Mouse (Mus musculus) heart, embryonic 10.5 days (tissue): ENCODE measurements around the gene Clpp. TPM values are rescaled to one million over a fixed set of nuclear protein-coding genes. Genes with fewer than 3 reads are reported as not detected.

Experiments
- DNase-seq: peaks from one replicate; pipeline ENCODE4 v3.0.0-alpha.2; 2017; ENCODE audit warnings: low spot score
- H3K27ac ChIP-seq: fragments of 300-500 bp; sonication (generic); 2 replicates; pipeline ENCODE4 v1.5.1; 2016; ENCODE audit warnings: mild to moderate bottlenecking
- H3K27me3 ChIP-seq: fragments of 300-500 bp; sonication (generic); 2 replicates; pipeline ENCODE4 v1.6.1; 2016; ENCODE audit warnings: mild to moderate bottlenecking; ENCODE audit not compliant: poor library complexity, insufficient read depth, severe bottlenecking
- H3K36me3 ChIP-seq: fragments of 300-500 bp; sonication (generic); 2 replicates; pipeline ENCODE4 v1.6.1; 2016; ENCODE audit warnings: mild to moderate bottlenecking, moderate library complexity
- H3K4me1 ChIP-seq: fragments of 300-500 bp; sonication (generic); 2 replicates; pipeline ENCODE4 v1.6.1; 2016; ENCODE audit warnings: mild to moderate bottlenecking
- H3K4me3 ChIP-seq: fragments of 300-500 bp; sonication (generic); 2 replicates; pipeline ENCODE4 v1.5.1; 2016; ENCODE audit warnings: mild to moderate bottlenecking, moderate library complexity
- H3K9me3 ChIP-seq: fragments of 300-500 bp; sonication (generic); 2 replicates; pipeline ENCODE4 v1.6.1; 2016; ENCODE audit warnings: mild to moderate bottlenecking, moderate library complexity
- WGBS: fragments of 180-500 bp; shearing (Covaris S2); methylation state at CpG from one replicate; pipeline ENCODE4 v1.1.7; 2016; 5-methylcytosine and 5-hydroxymethylcytosine counted together
- polyA plus RNA-seq: library from polyadenylated mRNA; unstranded; fragments of >200 nt; fragmentation: Nextera tagmentation; extraction: Ambion mirVana; gene quantifications from 2 replicates; pipeline ENCODE4 v1.2.1, GENCODE M21; 2016

The Clpp gene
- polyA plus RNA-seq, 1 experiment from 2014 or later, result 165 TPM

DNA sequence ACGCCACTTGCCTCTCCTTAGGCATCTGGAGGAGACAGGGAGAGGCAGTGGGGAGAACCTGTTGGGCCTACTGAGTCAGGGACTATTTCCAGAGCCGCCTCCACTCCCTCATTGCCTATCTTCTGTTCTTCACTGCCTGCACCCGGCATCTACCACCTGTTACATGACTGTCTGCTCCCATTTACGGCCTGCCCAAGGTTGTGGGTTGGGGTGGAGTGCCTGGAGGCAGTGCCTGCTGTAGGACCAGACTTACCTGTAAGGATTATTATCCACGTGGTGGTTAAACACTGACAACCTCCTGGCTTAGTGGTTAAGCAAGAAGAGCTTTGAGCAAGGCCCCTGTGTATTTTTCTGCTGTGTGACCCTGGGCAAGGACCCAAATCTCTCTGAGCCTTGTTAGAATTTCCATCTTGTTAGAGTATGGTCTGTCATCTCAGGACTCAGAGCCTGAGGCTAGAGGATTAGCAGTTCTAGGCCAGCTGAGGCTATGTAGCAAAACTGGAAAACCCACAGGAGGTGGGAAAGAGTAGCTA, 15.3 kb upstream of the Clpp start:
- Histone ChIP-seq H3K4me3 (no peak overlapping the region), H3K9me3 (no peaks in the 10 kb centered on the region), H3K36me3 (no peaks in the 10 kb centered on the region), H3K27me3 (no peaks in the 10 kb centered on the region; the same call in 1 of the 2 replicates), H3K27ac (no peak overlapping the region), H3K4me1 (no peaks in the 10 kb centered on the region)
- DNase-seq, result peak; percentile 71
- 69% methylated on average over 5 of the region's 5 CpGs for WGBS

DNA sequence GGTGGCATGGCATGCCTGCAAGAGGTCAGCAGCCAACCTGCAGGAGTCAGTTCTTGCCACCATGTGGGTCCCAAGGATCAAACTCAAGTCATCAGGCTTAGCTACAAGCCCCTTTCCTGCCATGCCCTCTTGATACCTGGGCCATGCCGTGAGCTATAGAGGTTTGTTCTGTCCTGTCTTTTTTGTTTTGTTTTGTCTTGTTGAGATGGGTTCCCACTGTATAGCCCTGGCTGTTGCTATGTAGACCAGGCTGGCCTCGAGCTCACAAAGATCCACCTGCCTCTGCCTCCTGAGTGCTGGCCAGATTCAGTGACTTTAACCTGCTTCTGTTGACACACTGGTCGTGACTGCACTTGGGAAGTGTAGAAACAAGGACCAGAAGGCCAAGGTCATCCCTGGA, 14.7 kb upstream of the Clpp start:
- H3K27ac ChIP-seq, result no peak overlapping the region
- H3K36me3 ChIP-seq, result no peaks in the 10 kb centered on the region
- peak; percentile 65 for DNase-seq
- 59% methylated on average over 3 of the region's 3 CpGs for WGBS
- no peaks in the 10 kb centered on the region for H3K9me3 ChIP-seq
- no peaks in the 10 kb centered on the region for H3K4me1 ChIP-seq
- H3K27me3 ChIP-seq, result no peaks in the 10 kb centered on the region
- H3K4me3 ChIP-seq, result no peak overlapping the region

DNA sequence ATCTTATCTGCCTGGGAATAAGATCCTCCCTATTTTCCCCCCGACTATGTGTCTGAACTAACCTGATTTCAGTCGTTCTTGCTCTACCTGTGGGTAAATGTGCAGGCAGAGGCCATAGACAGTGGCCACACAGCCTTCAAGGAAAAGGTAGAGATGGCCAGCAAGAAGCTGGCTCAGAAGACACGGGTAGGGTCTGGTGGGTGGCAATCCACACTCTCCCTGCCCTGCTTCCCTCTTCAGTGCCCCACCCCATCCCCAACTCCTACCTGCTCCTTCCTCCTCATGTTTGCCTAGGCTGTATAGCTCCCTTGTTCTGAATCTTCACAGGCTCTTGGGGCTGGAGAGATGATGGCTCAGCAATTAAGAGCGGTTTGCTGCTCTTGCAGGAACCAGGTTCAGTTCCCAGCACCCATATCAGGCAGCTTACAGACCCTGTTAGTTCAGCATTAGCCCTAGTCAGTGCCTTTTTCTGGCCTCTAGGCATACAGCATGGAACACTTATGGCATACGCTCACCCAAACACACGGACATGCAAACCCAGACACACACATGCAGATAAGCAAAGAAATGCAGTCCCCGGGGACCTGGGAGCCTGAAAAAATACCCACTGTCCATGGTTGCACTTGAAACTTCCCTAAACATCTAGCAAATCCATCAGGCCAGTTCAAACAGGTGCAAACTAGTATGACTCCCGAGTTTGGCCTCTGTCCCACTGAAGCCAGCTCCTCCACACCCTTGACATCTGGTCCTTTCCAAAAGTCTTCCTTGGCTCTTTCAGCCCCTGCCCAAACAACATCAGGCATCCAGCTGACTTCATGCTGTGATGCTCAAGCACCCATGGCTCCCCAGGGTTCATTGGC, 13.3 kb upstream of the Clpp start:
- Histone ChIP-seq H3K27ac (no peak overlapping the region), H3K4me1 (no peaks in the 10 kb centered on the region), H3K27me3 (no peaks in the 10 kb centered on the region), H3K4me3 (no peak overlapping the region), H3K9me3 (no peaks in the 10 kb centered on the region), H3K36me3 (no peaks in the 10 kb centered on the region)
- peak; percentile 58 for DNase-seq
- 72% methylated on average over 8 of the region's 8 CpGs for WGBS

DNA sequence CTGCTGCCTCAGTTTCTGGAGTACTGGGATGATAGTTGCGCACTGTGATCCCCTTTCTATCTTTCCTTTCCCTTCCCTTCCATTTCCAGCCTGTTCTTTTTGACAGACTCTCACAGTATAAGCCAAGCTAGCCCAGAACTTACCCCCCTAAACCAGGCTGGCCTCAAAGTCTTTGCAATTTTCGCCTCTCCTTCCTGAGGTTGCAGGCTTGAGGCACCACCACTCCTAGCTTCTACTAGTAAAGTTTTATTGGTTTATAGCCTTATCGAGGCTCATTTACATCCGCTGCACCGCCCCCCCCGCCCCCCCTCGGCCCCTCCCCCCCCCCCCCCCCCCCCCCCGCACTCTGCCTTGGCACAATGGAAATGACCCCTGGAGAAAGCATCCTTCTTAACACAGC, 10.6 kb upstream of the Clpp start:
- WGBS, result 55% methylated on average over 5 of the region's 8 CpGs

DNA sequence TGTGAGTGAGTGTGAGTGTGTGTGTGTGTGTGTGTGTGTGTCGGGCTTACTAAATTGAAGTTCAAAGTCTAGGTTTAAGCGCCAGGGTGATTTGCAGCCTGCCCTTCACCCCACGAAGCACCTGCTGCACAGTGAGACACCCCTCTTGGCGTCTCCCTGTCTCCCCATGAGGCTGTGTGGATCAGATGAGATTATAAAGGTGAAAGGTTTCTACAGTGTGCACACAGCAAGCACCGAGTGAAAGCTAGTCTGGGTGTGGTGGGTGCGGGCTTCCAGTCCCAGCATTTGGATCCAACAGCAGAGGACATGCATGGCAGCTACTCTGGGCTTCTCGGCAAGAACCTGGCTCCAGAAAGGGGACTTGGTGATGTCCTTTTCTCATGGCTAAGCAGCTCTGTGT, 9.1 kb upstream of the Clpp start:
- H3K9me3 ChIP-seq, result no peaks in the 10 kb centered on the region
- no peaks in the 10 kb centered on the region for H3K27me3 ChIP-seq
- H3K4me3 ChIP-seq, result no peak overlapping the region
- no peaks in the 10 kb centered on the region for H3K4me1 ChIP-seq
- DNase-seq, result peak; percentile 39
- no peak overlapping the region for H3K27ac ChIP-seq
- WGBS, result 71% methylated on average over 7 of the region's 7 CpGs
- no peaks in the 10 kb centered on the region for H3K36me3 ChIP-seq

More for the DNA sequence above, 10.6 kb upstream of the Clpp start:
- Histone ChIP-seq H3K4me1 (no peaks in the 10 kb centered on the region), H3K36me3 (no peaks in the 10 kb centered on the region), H3K27ac (no peak overlapping the region), H3K9me3 (no peaks in the 10 kb centered on the region), H3K4me3 (no peak overlapping the region), H3K27me3 (no peaks in the 10 kb centered on the region)
- DNase-seq, result peak; percentile 24

- Histone ChIP-seq H3K27ac (no peak within 1 kb of the TSS), H3K36me3 (no peaks in the 10 kb centered on the region), H3K4me1 (no peaks in the 10 kb centered on the region), H3K4me3 (no peak within 1 kb of the TSS), H3K27me3 (no peaks in the 10 kb centered on the region), H3K9me3 (no peaks in the 10 kb centered on the region)
- peak; percentile 64 for DNase-seq
- 61% methylated on average over 5 of the region's 5 CpGs for WGBS
These were observed 8.1 kb upstream of the Clpp start, which contains the start of gene Acer1 for GRCm38 (mm10) chr17:56982013-56982412. TSS of gene Acer1 (minus strand) at chr17:56982126.

DNA sequence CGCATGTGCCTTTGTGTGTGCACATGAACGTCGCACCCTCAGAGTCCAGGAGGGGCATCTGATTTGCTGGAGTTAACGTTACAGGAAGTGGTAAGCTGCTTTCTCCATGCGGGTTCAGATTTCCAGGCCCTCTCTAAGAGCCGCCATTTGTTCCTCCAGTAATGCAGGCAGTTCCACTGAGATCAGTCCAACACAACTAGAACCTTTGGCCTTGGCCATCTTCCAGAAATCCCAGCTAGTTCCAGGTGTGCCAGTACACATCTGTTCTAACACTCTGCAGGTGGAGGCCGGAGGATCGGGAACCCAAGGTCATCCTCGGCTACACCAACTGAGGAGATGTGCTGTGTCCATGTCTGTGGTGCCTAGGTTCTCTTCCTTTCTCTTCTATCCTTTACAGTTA, 5.2 kb upstream of the Clpp start:
- H3K4me1 ChIP-seq, result no peaks in the 10 kb centered on the region
- H3K4me3 ChIP-seq, result no peak overlapping the region
- H3K27me3 ChIP-seq, result no peaks in the 10 kb centered on the region
- H3K9me3 ChIP-seq, result no peaks in the 10 kb centered on the region
- no peak overlapping the region for H3K27ac ChIP-seq
- WGBS, result 78% methylated on average over 9 of the region's 9 CpGs
- DNase-seq, result peak; percentile 60
- H3K36me3 ChIP-seq, result no peaks in the 10 kb centered on the region

- H3K9me3 ChIP-seq, result no peaks in the 10 kb centered on the region
- H3K4me3 ChIP-seq, result no peak overlapping the region
- H3K27ac ChIP-seq, result no peak overlapping the region
- no peaks in the 10 kb centered on the region for H3K27me3 ChIP-seq
- H3K4me1 ChIP-seq, result no peaks in the 10 kb centered on the region
- H3K36me3 ChIP-seq, result no peaks in the 10 kb centered on the region
- DNase-seq, result peak; percentile 53
- 78% methylated on average over 3 of the region's 3 CpGs for WGBS
These were observed 4.4 kb upstream of the Clpp start for GRCm38 (mm10) chr17:56985656-56986055.

DNA sequence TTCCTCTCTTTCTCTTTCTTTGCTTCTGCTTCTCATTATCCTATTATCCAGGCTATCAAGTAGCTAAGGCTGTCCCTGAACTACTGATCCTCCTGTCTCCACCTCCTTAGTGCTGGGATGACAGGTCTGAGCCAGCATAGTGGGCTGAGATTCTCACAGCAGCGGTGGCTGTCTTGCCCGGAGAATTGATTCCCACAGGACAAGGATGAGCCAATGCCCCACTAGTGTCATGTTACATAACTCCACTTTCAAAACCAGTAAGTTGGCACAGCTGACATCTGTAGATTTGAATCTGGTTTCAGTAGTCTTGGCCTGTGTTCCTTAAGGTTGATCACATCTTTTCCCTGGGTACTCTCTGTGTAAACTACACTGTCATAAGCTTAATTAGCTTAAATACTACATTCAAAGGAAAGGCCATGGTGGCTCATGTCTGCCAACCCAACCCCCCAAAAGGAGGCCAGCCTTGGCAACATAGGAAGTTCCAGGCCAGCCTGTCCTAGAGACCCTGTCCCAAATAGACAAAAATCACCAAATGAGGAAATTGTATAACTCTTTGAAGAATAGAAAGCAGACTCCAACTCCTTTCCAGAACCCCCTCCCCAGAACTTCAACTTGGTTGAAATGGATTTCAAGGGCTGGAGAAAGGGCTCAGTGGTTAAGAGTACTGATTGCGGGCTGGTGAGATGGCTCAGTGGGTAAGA, 3.9 kb upstream of the Clpp start:
- H3K4me1 ChIP-seq, result peaks cover 5% of the 10 kb centered on the region
- H3K9me3 ChIP-seq, result no peaks in the 10 kb centered on the region
- no peak overlapping the region for H3K27ac ChIP-seq
- DNase-seq, result peak; percentile 58
- no peak overlapping the region for H3K4me3 ChIP-seq
- WGBS, result 84% methylated on average over 3 of the region's 3 CpGs
- 0 out of 2 replicates have a peak, but pooled peaks cover 3% of the 10 kb centered on the region for H3K36me3 ChIP-seq
- H3K27me3 ChIP-seq, result no peaks in the 10 kb centered on the region

- H3K4me3 ChIP-seq, result no peak overlapping the region
- 81% methylated on average over 7 of the region's 7 CpGs for WGBS
- H3K27me3 ChIP-seq, result no peaks in the 10 kb centered on the region
- peaks cover 24% of the 10 kb centered on the region for H3K36me3 ChIP-seq
- peaks cover 6% of the 10 kb centered on the region for H3K4me1 ChIP-seq
- H3K27ac ChIP-seq, result no peak overlapping the region
- H3K9me3 ChIP-seq, result no peaks in the 10 kb centered on the region
- DNase-seq, result peak; percentile 62
These were observed 1.7 kb upstream of the Clpp start for GRCm38 (mm10) chr17:56988441-56988840.

GRCm38 (mm10) chr17:56988921-56989430, 1.1 kb upstream of the Clpp start:
- Histone ChIP-seq H3K36me3 (peaks cover 30% of the 10 kb centered on the region), H3K9me3 (no peaks in the 10 kb centered on the region), H3K27me3 (no peaks in the 10 kb centered on the region), H3K4me3 (peak overlapping the region; percentile 82), H3K4me1 (peaks cover 6% of the 10 kb centered on the region), H3K27ac (no peak overlapping the region; the same call in 1 of the 2 replicates)
- peak; percentile 50 for DNase-seq
- WGBS, result 72% methylated on average over 7 of the region's 7 CpGs

DNA sequence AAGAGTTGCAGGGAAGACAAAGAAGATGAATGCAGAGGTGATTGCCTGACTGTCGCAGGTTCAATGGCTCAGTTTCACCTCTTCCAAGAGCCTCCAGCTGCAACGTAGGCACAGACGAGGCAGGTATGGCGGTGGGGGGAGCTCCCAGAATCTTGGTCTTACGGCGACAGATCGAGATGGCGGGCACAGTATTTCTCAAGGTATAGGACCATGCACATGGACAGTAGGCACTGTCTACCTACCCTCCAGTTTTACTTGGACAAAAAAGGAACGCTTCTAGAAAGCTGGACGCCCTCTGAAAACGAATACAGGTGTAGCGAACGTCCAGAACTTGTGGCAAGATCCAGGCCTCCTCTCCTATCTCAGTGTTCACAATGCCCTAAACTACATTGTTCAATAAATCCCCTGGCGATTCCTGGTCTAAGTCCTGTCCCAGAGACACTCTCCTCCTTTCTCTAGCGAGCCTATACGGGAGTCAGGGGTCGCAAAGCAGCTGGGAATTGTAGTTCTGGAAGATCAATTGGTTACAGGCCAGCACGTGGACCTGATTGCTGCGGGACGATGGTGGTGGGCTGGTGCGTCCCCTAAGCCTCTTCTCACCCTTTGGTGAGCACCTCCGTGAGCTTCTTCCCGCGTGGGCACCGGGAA, 514 bp upstream of the Clpp start:
- peak overlapping the region; percentile 82 for H3K4me3 ChIP-seq
- H3K4me1 ChIP-seq, result peaks cover 6% of the 10 kb centered on the region
- peak overlapping the region; percentile 90 for H3K27ac ChIP-seq
- no peaks in the 10 kb centered on the region for H3K27me3 ChIP-seq
- DNase-seq, result peak; percentile 95
- H3K9me3 ChIP-seq, result no peaks in the 10 kb centered on the region
- H3K36me3 ChIP-seq, result peaks cover 36% of the 10 kb centered on the region
- WGBS, result 4% methylated on average over 25 of the region's 25 CpGs
